Mouse (Mus musculus) heart, postnatal 10 days (tissue): ENCODE measurements around the gene Kpna3. TPM values are rescaled to one million over a fixed set of nuclear protein-coding genes. Genes with fewer than 3 reads are reported as not detected.
"Not testable (repeated sequence)": the region's sequence is repeated elsewhere in the genome, so short reads cannot be mapped to it uniquely, and the experiment has no call there.

Source experiments
- DNase-seq, 2 experiments: peaks; one replicate each; pipeline ENCODE4 v3.0.0; 2021
- intact Hi-C: fragments of 180-260 bp; cut with DNase I; formaldehyde crosslinking; loops from one replicate; pipeline ENCODE4 v1.15.1; 2025
- total RNA-seq, 2 experiments: library from RNA; stranded (reverse); gene quantifications; 2 replicates each; pipeline ENCODE4 v1.2.3; 2021

Gene Kpna3
- total RNA-seq, 2 experiments from 2014 or later: 37.7 to 47.8 TPM

GRCm38 (mm10) chr14:61327007-61327406, 112.7 kb downstream of the Kpna3 start:
- intact Hi-C loops, DNase-seq: not testable (repeated sequence)

- intact Hi-C loops: no loop called here
- DNase-seq: no peak
These were observed 116.9 kb downstream of the Kpna3 start for GRCm38 (mm10) chr14:61322740-61323139.

- DNase-seq: no peak
- intact Hi-C loops: no loop called here
These were observed 118.5 kb downstream of the Kpna3 start for GRCm38 (mm10) chr14:61321200-61321599.

GRCm38 (mm10) chr14:61320765-61321164, 118.9 kb downstream of the Kpna3 start:
- no peak for DNase-seq
- intact Hi-C loops: no loop called here

- intact Hi-C loops: no loop called here
- peak; percentile 50 to 64 for DNase-seq
These were observed 122.8 kb downstream of the Kpna3 start for GRCm38 (mm10) chr14:61316861-61317260.

Other genes with a start within 250 kb of the Kpna3 start
- 100 to 1,000 TPM; 205 to 214 TPM for gene Sgcg, start 181.4 kb downstream of the Kpna3 start, total RNA-seq
- gene Arl11, start 130.1 kb downstream of the Kpna3 start, total RNA-seq: under 1 TPM; 0.45 to 0.97 TPM
- gene Ebpl, start 79.4 kb downstream of the Kpna3 start, total RNA-seq: 1 to 10 TPM; 1.9 to 2.1 TPM
- 10 to 100 TPM; 46.6 to 48.7 TPM for gene Spryd7, start 117.0 kb upstream of the Kpna3 start, total RNA-seq
- 10 to 100 TPM in 1 of 2 experiments, 1 to 10 TPM in 1; 9.0 to 13.2 TPM for gene Trim13, start 158.4 kb upstream of the Kpna3 start, total RNA-seq
- gene Kcnrg, start 167.6 kb upstream of the Kpna3 start, total RNA-seq: under 1 TPM; 0.32 to 0.43 TPM